Mouse (Mus musculus): ENCODE results near the gene Plgrkt. TPM values are rescaled to one million over a fixed set of nuclear protein-coding genes. Genes with fewer than 3 reads are reported as not detected.

Plgrkt gene
- 254 TPM for polyA plus RNA-seq (2017; shearing (Covaris generic))

GRCm38 (mm10) chr19:29366969-29367622 lies at the start of gene Plgrkt, which contains the start of gene Cd274:
TSS of gene Plgrkt (minus strand) at chr19:29367390.
TSS of gene Cd274 (plus strand) at chr19:29367455.

GRCm38 (mm10) chr19:29410619-29411018 lies 43.4 kb upstream of the Plgrkt start, which contains the start of gene Pdcd1lg2:
TSS of gene Pdcd1lg2 (plus strand) at chr19:29410919.

GRCm38 (mm10) chr19:29334068-29334745 lies 33.0 kb downstream of the Plgrkt start, which contains the start of gene Rln1:
TSS of gene Rln1 (minus strand) at chr19:29334670.

GRCm38 (mm10) chr19:29325053-29325851 lies 41.9 kb downstream of the Plgrkt start, which contains the start of gene Insl6:
TSS of gene Insl6 (minus strand) at chr19:29325356.

Other genes with a start within 250 kb of the Plgrkt start
- gene Jak2, start 115.6 kb downstream of the Plgrkt start, polyA plus RNA-seq (2017; shearing (Covaris generic)) = 89.9 TPM
- gene Insl6, start 42.0 kb downstream of the Plgrkt start, polyA plus RNA-seq (2017; shearing (Covaris generic)) = 18.0 TPM
- gene Rln1, start 32.7 kb downstream of the Plgrkt start, polyA plus RNA-seq (2017; shearing (Covaris generic)) = not detected
- 43.6 TPM for gene Cd274, start 65 bp upstream of the Plgrkt start, polyA plus RNA-seq (2017; shearing (Covaris generic))
- gene Pdcd1lg2, start 43.5 kb upstream of the Plgrkt start, polyA plus RNA-seq (2017; shearing (Covaris generic)) = 13.8 TPM
- gene Ric1, start 154.9 kb upstream of the Plgrkt start, polyA plus RNA-seq (2017; shearing (Covaris generic)) = 7.5 TPM

All from CD4-positive, CD25-positive, alpha-beta regulatory T cell (primary cell).